7 mouse cellular contexts compared by ENCODE assay signal in the genomic region with DNA sequence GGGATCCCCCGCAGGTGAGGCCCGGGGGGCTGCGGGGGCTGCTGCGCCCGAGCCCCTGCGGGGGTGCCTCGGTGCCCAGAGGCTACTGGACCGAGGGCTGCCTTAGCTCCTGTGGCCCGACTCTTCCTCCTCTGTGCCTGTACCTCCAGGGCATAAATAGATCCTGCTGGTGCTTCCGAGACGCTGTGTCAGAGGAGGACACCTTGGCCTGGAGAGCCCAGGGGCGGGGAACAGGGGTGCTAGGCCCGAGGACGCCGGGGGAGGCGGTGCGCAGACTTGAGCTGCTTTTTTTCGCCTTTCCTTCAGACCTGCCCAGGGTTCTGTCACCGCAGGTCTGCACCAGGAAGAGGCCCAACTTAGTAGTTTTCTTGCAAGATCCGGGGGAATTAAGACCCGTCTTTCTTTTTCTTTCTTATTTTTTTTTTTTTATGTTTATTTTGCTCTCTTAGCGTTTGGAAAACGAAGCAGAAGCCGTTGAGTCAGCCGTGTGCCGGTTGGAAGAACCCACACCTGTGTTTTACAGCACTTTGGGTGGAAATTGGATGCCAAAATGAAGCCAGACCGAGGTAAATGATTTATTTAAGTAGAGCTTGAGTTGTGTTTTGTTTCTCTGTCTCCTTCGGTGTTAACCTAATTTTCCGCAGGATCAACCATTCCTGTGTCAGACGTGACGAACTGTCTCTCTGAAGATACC. TPM values are rescaled to one million over a fixed set of nuclear protein-coding genes. Genes with fewer than 3 reads are reported as not detected.
DNase-seq lines count a peak whose midpoint lies in the region; ATAC-seq lines count a peak whose summit lies in the region.

No protein-coding gene starts in this region.

- peak overlapping the region; percentile 91 for H3K4me3 ChIP-seq in hindbrain, embryonic 12.5 days

- H3K36me3 ChIP-seq in hindbrain, embryonic 12.5 days: peaks cover 13% of the 10 kb centered on the region

- peak overlapping the region; percentile 96 for H3K27ac ChIP-seq in hindbrain, embryonic 12.5 days

- peaks cover 15% of the 10 kb centered on the region for H3K4me1 ChIP-seq in hindbrain, embryonic 12.5 days

- 7% methylated on average over 31 of the region's 31 CpGs for WGBS in hindbrain, embryonic 12.5 days

- H3K27me3 ChIP-seq in hindbrain, embryonic 12.5 days: no peaks in the 10 kb centered on the region

- peak overlapping the region; percentile 94 for H3K9ac ChIP-seq in hindbrain, embryonic 12.5 days

- peak; percentile 67 for DNase-seq in NIH3T3 (ENCODE audit: low read depth)
- DNase-seq in frontal cortex, postnatal 10 days (ENCODE audit: low spot score in 2 of 2): peak; percentile 33 to 53
- DNase-seq in left cerebral cortex, postnatal 4 days: peak; percentile 52
- peak; percentile 49 for DNase-seq in mesoderm, embryonic 11.5 days (ENCODE audit: low read depth, low spot score)
- peak; percentile 42 for DNase-seq in spleen, adult 12 weeks (ENCODE audit: low spot score)

- peak overlapping the region; percentile 93 for H3K4me2 ChIP-seq in hindbrain, embryonic 12.5 days (replicated peaks)

- ATAC-seq in cerebellum, adult (ENCODE audit: insufficient number of reproducible peaks, low FRiP score, low TSS enrichment): peak; percentile 59
- ATAC-seq in hindbrain, embryonic 12.5 days (ENCODE audit: low FRiP score): no peak

- intact Hi-C loops in left cerebral cortex, postnatal 4 days (cut with DNase I): no loop called here

- no peaks in the 10 kb centered on the region for H3K9me3 ChIP-seq in hindbrain, embryonic 12.5 days (replicated peaks)

RNA-seq across cellular contexts. Expression of a gene that starts 0.7 kb away (rescaled TPM):
- polyA plus RNA-seq in hindbrain, embryonic 12.5 days (2016; fragmentation: Nextera tagmentation; extraction: Ambion mirVana): 26.8 and 30.9 TPM in 2 replicates
- 10 to 100 TPM; 25.7 to 28.8 TPM for total RNA-seq in left cerebral cortex, postnatal 4 days (2021)
